Mouse (Mus musculus) neural tube, embryonic 14.5 days (tissue): ENCODE data around the gene Cdk17. TPM values are rescaled to one million over a fixed set of nuclear protein-coding genes. Genes with fewer than 3 reads are reported as not detected.

Experiments used
- ATAC-seq: fragments of 200-750 bp; cut with Nextera tagmentation; 2 replicates; pipeline ENCODE4 v1.8.0; 2017; ENCODE audit warnings: low read depth, mild to moderate bottlenecking, moderate TSS enrichment, moderate library complexity
- H3K27ac ChIP-seq: fragments of 300-500 bp; sonication (generic); 2 replicates; pipeline ENCODE4 v1.5.1; 2014; ENCODE audit warnings: low read depth, mild to moderate bottlenecking, control low read depth, low read length, moderate library complexity, mixed read lengths
- H3K27me3 ChIP-seq: fragments of 300-500 bp; sonication (generic); 2 replicates; pipeline ENCODE4 v1.6.1; 2014; ENCODE audit warnings: low read length; ENCODE audit not compliant: control insufficient read depth, insufficient read depth
- H3K36me3 ChIP-seq: fragments of 300-500 bp; sonication (generic); 2 replicates; pipeline ENCODE4 v1.6.1; 2014; ENCODE audit warnings: low read length, mixed read lengths; ENCODE audit not compliant: control insufficient read depth, insufficient read depth
- H3K4me1 ChIP-seq: fragments of 300-500 bp; sonication (generic); 2 replicates; pipeline ENCODE4 v1.6.1; 2014; ENCODE audit warnings: low read length; ENCODE audit not compliant: control insufficient read depth, insufficient read depth
- H3K4me2 ChIP-seq: fragments of 300-500 bp; sonication (generic); 2 replicates; pipeline ENCODE4 v1.6.1; 2014; ENCODE audit warnings: mild to moderate bottlenecking, low read depth, low read length, control low read depth
- H3K4me3 ChIP-seq: fragments of 300-500 bp; sonication (generic); 2 replicates; pipeline ENCODE4 v1.5.1; 2014; ENCODE audit warnings: low read depth, low read length, control low read depth, mixed read lengths
- H3K9ac ChIP-seq: fragments of 300-500 bp; sonication (generic); replicated peaks from 2 replicates; pipeline ENCODE4 v1.6.1; 2014; ENCODE audit warnings: low read depth, mild to moderate bottlenecking, control low read depth, low read length, mixed read lengths
- H3K9me3 ChIP-seq: fragments of 300-500 bp; sonication (generic); 2 replicates; pipeline ENCODE4 v1.6.1; 2016; ENCODE audit warnings: low read length; ENCODE audit not compliant: control insufficient read depth
- WGBS: fragments of 180-500 bp; shearing (Covaris S2); extraction: QIAGEN DNeasy Blood & Tissue Kit; methylation state at CpG from one replicate; pipeline ENCODE4 v1.1.7; 2014; 5-methylcytosine and 5-hydroxymethylcytosine counted together
- polyA plus RNA-seq: library from polyadenylated mRNA; unstranded; fragments of >200 nt; fragmentation: Nextera tagmentation; extraction: Ambion mirVana; gene quantifications from 2 replicates; pipeline ENCODE4 v1.2.1, GENCODE M21; 2014

The Cdk17 gene
- polyA plus RNA-seq, 1 experiment from 2014 or later: 62.8 TPM

- no peak overlapping the region for H3K4me2 ChIP-seq
These were observed 85.7 kb downstream of the Cdk17 start for GRCm38 (mm10) chr10:93246185-93246920.

GRCm38 (mm10) chr10:93247422-93247821 is 86.7 kb downstream of the Cdk17 start:
- no peak overlapping the region for H3K27ac ChIP-seq
- no peak overlapping the region for H3K4me2 ChIP-seq
- WGBS: 80% methylated on average over 12 of the region's 12 CpGs
- no peaks in the 10 kb centered on the region for H3K27me3 ChIP-seq
- H3K9me3 ChIP-seq: no peaks in the 10 kb centered on the region
- H3K4me3 ChIP-seq: no peak overlapping the region
- ATAC-seq: no peak
- H3K36me3 ChIP-seq: 0 out of 2 replicates have a peak, but pooled peaks cover 2% of the 10 kb centered on the region
- H3K9ac ChIP-seq: no peak overlapping the region
- peaks cover 7% of the 10 kb centered on the region for H3K4me1 ChIP-seq

More at GRCm38 (mm10) chr10:93246185-93246920, 85.7 kb downstream of the Cdk17 start:
- H3K4me1 ChIP-seq: peaks cover 7% of the 10 kb centered on the region
- no peak overlapping the region for H3K4me3 ChIP-seq
- no peak overlapping the region for H3K27ac ChIP-seq
- H3K27me3 ChIP-seq: no peaks in the 10 kb centered on the region
- H3K9me3 ChIP-seq: no peaks in the 10 kb centered on the region
- H3K36me3 ChIP-seq: peaks cover 9% of the 10 kb centered on the region
- 98% methylated on average over 7 of the region's 7 CpGs for WGBS
- no peak for ATAC-seq
- no peak overlapping the region for H3K9ac ChIP-seq

- WGBS: 30% methylated on average over 6 of the region's 6 CpGs
- ATAC-seq: no peak
These were observed 87.2 kb downstream of the Cdk17 start for GRCm38 (mm10) chr10:93247902-93248301.

GRCm38 (mm10) chr10:93248416-93248815 is 87.7 kb downstream of the Cdk17 start:
- no peak overlapping the region for H3K4me3 ChIP-seq
- 69% methylated on average over 8 of the region's 8 CpGs for WGBS
- H3K9me3 ChIP-seq: no peaks in the 10 kb centered on the region
- no peak for ATAC-seq
- no peak overlapping the region for H3K9ac ChIP-seq
- peaks cover 7% of the 10 kb centered on the region for H3K4me1 ChIP-seq
- H3K27ac ChIP-seq: no peak overlapping the region
- no peak overlapping the region for H3K4me2 ChIP-seq
- no peaks in the 10 kb centered on the region for H3K27me3 ChIP-seq
- 0 out of 2 replicates have a peak, but pooled peaks cover 2% of the 10 kb centered on the region for H3K36me3 ChIP-seq

More at GRCm38 (mm10) chr10:93247902-93248301, 87.2 kb downstream of the Cdk17 start:
- Histone ChIP-seq H3K4me2 (no peak overlapping the region), H3K36me3 (0 out of 2 replicates have a peak, but pooled peaks cover 2% of the 10 kb centered on the region), H3K27me3 (no peaks in the 10 kb centered on the region), H3K9ac (no peak overlapping the region), H3K4me1 (peaks cover 7% of the 10 kb centered on the region), H3K9me3 (no peaks in the 10 kb centered on the region), H3K27ac (no peak overlapping the region), H3K4me3 (no peak overlapping the region)

GRCm38 (mm10) chr10:93249901-93250300 is 89.2 kb downstream of the Cdk17 start:
- 55% methylated on average over 7 of the region's 7 CpGs for WGBS
- no peak for ATAC-seq
- peak overlapping the region; percentile 8; the same call in 1 of the 2 replicates for H3K27ac ChIP-seq
- no peak overlapping the region for H3K9ac ChIP-seq
- H3K4me1 ChIP-seq: peaks cover 11% of the 10 kb centered on the region
- no peak overlapping the region for H3K4me2 ChIP-seq
- H3K9me3 ChIP-seq: no peaks in the 10 kb centered on the region
- no peak overlapping the region for H3K4me3 ChIP-seq
- no peaks in the 10 kb centered on the region for H3K27me3 ChIP-seq
- H3K36me3 ChIP-seq: no peaks in the 10 kb centered on the region

GRCm38 (mm10) chr10:93250436-93251317 is 90.0 kb downstream of the Cdk17 start:
- Histone ChIP-seq H3K9ac (no peak overlapping the region), H3K27me3 (no peaks in the 10 kb centered on the region), H3K4me1 (peaks cover 16% of the 10 kb centered on the region), H3K27ac (no peak overlapping the region), H3K36me3 (no peaks in the 10 kb centered on the region), H3K9me3 (no peaks in the 10 kb centered on the region), H3K4me3 (no peak overlapping the region), H3K4me2 (no peak overlapping the region)
- 82% methylated on average over 24 of the region's 24 CpGs for WGBS
- no peak for ATAC-seq

- WGBS: 88% methylated on average over 8 of the region's 8 CpGs
- Histone ChIP-seq H3K27ac (no peak overlapping the region), H3K9ac (no peak overlapping the region), H3K9me3 (no peaks in the 10 kb centered on the region), H3K4me2 (no peak overlapping the region), H3K4me1 (peaks cover 16% of the 10 kb centered on the region), H3K4me3 (no peak overlapping the region), H3K36me3 (no peaks in the 10 kb centered on the region), H3K27me3 (no peaks in the 10 kb centered on the region)
- ATAC-seq: no peak
These were observed 90.8 kb downstream of the Cdk17 start for GRCm38 (mm10) chr10:93251426-93251825.

GRCm38 (mm10) chr10:93252661-93253060 is 92.0 kb downstream of the Cdk17 start:
- no peak overlapping the region for H3K4me3 ChIP-seq
- H3K4me2 ChIP-seq: no peak overlapping the region
- 95% methylated on average over 2 of the region's 2 CpGs for WGBS
- no peaks in the 10 kb centered on the region for H3K36me3 ChIP-seq
- no peak overlapping the region for H3K27ac ChIP-seq
- H3K9ac ChIP-seq: no peak overlapping the region
- no peak for ATAC-seq
- H3K27me3 ChIP-seq: no peaks in the 10 kb centered on the region
- peaks cover 13% of the 10 kb centered on the region for H3K4me1 ChIP-seq
- H3K9me3 ChIP-seq: no peaks in the 10 kb centered on the region

- no peak overlapping the region for H3K27ac ChIP-seq
- H3K36me3 ChIP-seq: no peaks in the 10 kb centered on the region
- H3K9ac ChIP-seq: no peak overlapping the region
- 81% methylated on average over 6 of the region's 6 CpGs for WGBS
- no peak overlapping the region for H3K4me2 ChIP-seq
- H3K9me3 ChIP-seq: no peaks in the 10 kb centered on the region
- no peaks in the 10 kb centered on the region for H3K27me3 ChIP-seq
- H3K4me3 ChIP-seq: no peak overlapping the region
- H3K4me1 ChIP-seq: peaks cover 9% of the 10 kb centered on the region; the same call in 1 of the 2 replicates
- no peak for ATAC-seq
These were observed 92.5 kb downstream of the Cdk17 start for GRCm38 (mm10) chr10:93253156-93253555.
